Mouse (Mus musculus) hindbrain, embryonic 10.5 days (tissue): ENCODE results near the gene S100a16. TPM values are rescaled to one million over a fixed set of nuclear protein-coding genes. Genes with fewer than 3 reads are reported as not detected.

ENCODE experiments used
- DNase-seq: peaks from one replicate; pipeline ENCODE4 v3.0.0-alpha.2; 2017; ENCODE audit warnings: low spot score
- H3K27ac ChIP-seq: fragments of 300-500 bp; sonication (generic); 2 replicates; pipeline ENCODE4 v1.5.1; 2016; ENCODE audit warnings: mild to moderate bottlenecking, moderate library complexity
- H3K27me3 ChIP-seq: fragments of 300-500 bp; sonication (generic); 2 replicates; pipeline ENCODE4 v1.6.1; 2016; ENCODE audit warnings: mild to moderate bottlenecking; ENCODE audit not compliant: poor library complexity, insufficient read depth, severe bottlenecking
- H3K36me3 ChIP-seq: fragments of 300-500 bp; sonication (generic); 2 replicates; pipeline ENCODE4 v1.6.1; 2016; ENCODE audit warnings: mild to moderate bottlenecking, moderate library complexity
- H3K4me1 ChIP-seq: fragments of 300-500 bp; sonication (generic); replicated peaks from 2 replicates; pipeline ENCODE4 v1.6.1; 2016; ENCODE audit warnings: mild to moderate bottlenecking
- H3K4me3 ChIP-seq: fragments of 300-500 bp; sonication (generic); 2 replicates; pipeline ENCODE4 v1.5.1; 2016; ENCODE audit warnings: mild to moderate bottlenecking, moderate library complexity
- H3K9me3 ChIP-seq: fragments of 300-500 bp; sonication (generic); 2 replicates; pipeline ENCODE4 v1.6.1; 2016; ENCODE audit warnings: mild to moderate bottlenecking, moderate library complexity
- WGBS: fragments of 180-500 bp; shearing (Covaris S2); methylation state at CpG from one replicate; pipeline ENCODE4 v1.1.7; 2016; 5-methylcytosine and 5-hydroxymethylcytosine counted together
- polyA plus RNA-seq: library from polyadenylated mRNA; unstranded; fragments of >200 nt; fragmentation: Nextera tagmentation; extraction: Ambion mirVana; gene quantifications from 2 replicates; pipeline ENCODE4 v1.2.1, GENCODE M21; 2016

S100a16 gene
- polyA plus RNA-seq, 1 experiment from 2014 or later = 47.9 TPM

- WGBS = 82% methylated on average over 7 of the region's 7 CpGs
- no peak overlapping the region for H3K27ac ChIP-seq
These were observed 42.4 kb downstream of the S100a16 start for GRCm38 (mm10) chr3:90579433-90579832.

GRCm38 (mm10) chr3:90581141-90581540, 44.1 kb downstream of the S100a16 start:
- Histone ChIP-seq H3K27ac (no peak overlapping the region), H3K4me3 (no peak overlapping the region), H3K4me1 (no peaks in the 10 kb centered on the region), H3K27me3 (no peaks in the 10 kb centered on the region), H3K36me3 (no peaks in the 10 kb centered on the region), H3K9me3 (no peaks in the 10 kb centered on the region)
- 94% methylated on average over 5 of the region's 5 CpGs for WGBS
- DNase-seq = no peak

More at GRCm38 (mm10) chr3:90579433-90579832, 42.4 kb downstream of the S100a16 start:
- no peaks in the 10 kb centered on the region for H3K36me3 ChIP-seq
- H3K9me3 ChIP-seq = no peaks in the 10 kb centered on the region
- no peak overlapping the region for H3K4me3 ChIP-seq
- no peak for DNase-seq
- no peaks in the 10 kb centered on the region for H3K27me3 ChIP-seq
- H3K4me1 ChIP-seq = no peaks in the 10 kb centered on the region

GRCm38 (mm10) chr3:90582156-90582555, 45.1 kb downstream of the S100a16 start:
- WGBS = 96% methylated on average over 1 of the region's 1 CpGs
- 0 out of 2 replicates have a peak, but pooled peaks cover 5% of the 10 kb centered on the region for H3K4me1 ChIP-seq
- no peak for DNase-seq

GRCm38 (mm10) chr3:90582556-90582955, 45.5 kb downstream of the S100a16 start:
- Histone ChIP-seq H3K27ac (no peak overlapping the region), H3K9me3 (no peaks in the 10 kb centered on the region), H3K4me3 (no peak overlapping the region), H3K27me3 (no peaks in the 10 kb centered on the region), H3K4me1 (0 out of 2 replicates have a peak, but pooled peaks cover 5% of the 10 kb centered on the region), H3K36me3 (no peaks in the 10 kb centered on the region)
- no peak for DNase-seq
- 90% methylated on average over 4 of the region's 4 CpGs for WGBS

More at GRCm38 (mm10) chr3:90582156-90582555, 45.1 kb downstream of the S100a16 start:
- no peak overlapping the region for H3K27ac ChIP-seq
- no peak overlapping the region for H3K4me3 ChIP-seq
- no peaks in the 10 kb centered on the region for H3K36me3 ChIP-seq
- H3K27me3 ChIP-seq = no peaks in the 10 kb centered on the region
- H3K9me3 ChIP-seq = no peaks in the 10 kb centered on the region

- no peak overlapping the region for H3K27ac ChIP-seq
- H3K36me3 ChIP-seq = no peaks in the 10 kb centered on the region
- 0 out of 2 replicates have a peak, but pooled peaks cover 5% of the 10 kb centered on the region for H3K4me1 ChIP-seq
- H3K4me3 ChIP-seq = no peak overlapping the region
- WGBS = 52% methylated on average over 3 of the region's 3 CpGs
- H3K27me3 ChIP-seq = no peaks in the 10 kb centered on the region
- DNase-seq = no peak
- H3K9me3 ChIP-seq = no peaks in the 10 kb centered on the region
These were observed 46.8 kb downstream of the S100a16 start for GRCm38 (mm10) chr3:90583893-90584292.

GRCm38 (mm10) chr3:90585595-90585994, 48.5 kb downstream of the S100a16 start:
- no peaks in the 10 kb centered on the region for H3K9me3 ChIP-seq

GRCm38 (mm10) chr3:90586016-90586643, 49.1 kb downstream of the S100a16 start:
- WGBS = 82% methylated on average over 15 of the region's 15 CpGs
- Histone ChIP-seq H3K9me3 (no peaks in the 10 kb centered on the region), H3K4me3 (no peak overlapping the region), H3K27ac (no peak overlapping the region), H3K36me3 (no peaks in the 10 kb centered on the region), H3K27me3 (no peaks in the 10 kb centered on the region), H3K4me1 (0 out of 2 replicates have a peak, but pooled peaks cover 5% of the 10 kb centered on the region)
- no peak for DNase-seq

More at GRCm38 (mm10) chr3:90585595-90585994, 48.5 kb downstream of the S100a16 start:
- Histone ChIP-seq H3K4me3 (no peak overlapping the region), H3K4me1 (0 out of 2 replicates have a peak, but pooled peaks cover 5% of the 10 kb centered on the region), H3K27ac (no peak overlapping the region), H3K36me3 (no peaks in the 10 kb centered on the region), H3K27me3 (no peaks in the 10 kb centered on the region)
- 36% methylated on average over 5 of the region's 5 CpGs for WGBS
- peak; percentile 63 for DNase-seq

- 0 out of 2 replicates have a peak, but pooled peaks cover 5% of the 10 kb centered on the region for H3K4me1 ChIP-seq
- H3K27ac ChIP-seq = no peak overlapping the region
- no peaks in the 10 kb centered on the region for H3K36me3 ChIP-seq
- WGBS = 70% methylated on average over 10 of the region's 10 CpGs
- H3K4me3 ChIP-seq = no peak overlapping the region
- no peak for DNase-seq
- H3K9me3 ChIP-seq = no peaks in the 10 kb centered on the region
- no peaks in the 10 kb centered on the region for H3K27me3 ChIP-seq
These were observed 49.9 kb downstream of the S100a16 start for GRCm38 (mm10) chr3:90586906-90587305.

- 94% methylated on average over 14 of the region's 14 CpGs for WGBS
- Histone ChIP-seq H3K27ac (no peak overlapping the region), H3K36me3 (no peaks in the 10 kb centered on the region), H3K27me3 (no peaks in the 10 kb centered on the region), H3K4me3 (no peak overlapping the region), H3K4me1 (0 out of 2 replicates have a peak, but pooled peaks cover 5% of the 10 kb centered on the region), H3K9me3 (no peaks in the 10 kb centered on the region)
- no peak for DNase-seq
These were observed 50.5 kb downstream of the S100a16 start for GRCm38 (mm10) chr3:90587361-90588101.

GRCm38 (mm10) chr3:90589390-90589789, 52.3 kb downstream of the S100a16 start:
- Histone ChIP-seq H3K27ac (no peak overlapping the region), H3K27me3 (no peaks in the 10 kb centered on the region), H3K9me3 (no peaks in the 10 kb centered on the region), H3K36me3 (no peaks in the 10 kb centered on the region), H3K4me3 (no peak overlapping the region), H3K4me1 (0 out of 2 replicates have a peak, but pooled peaks cover 5% of the 10 kb centered on the region)
- no peak for DNase-seq
- WGBS = 87% methylated on average over 6 of the region's 6 CpGs

- no peak within 1 kb of the TSS for H3K27ac ChIP-seq
- 0 out of 2 replicates have a peak, but pooled peaks cover 5% of the 10 kb centered on the region for H3K4me1 ChIP-seq
- no peaks in the 10 kb centered on the region for H3K36me3 ChIP-seq
- H3K4me3 ChIP-seq = no peak within 1 kb of the TSS
- WGBS = 87% methylated on average over 8 of the region's 8 CpGs
- H3K27me3 ChIP-seq = no peaks in the 10 kb centered on the region
- no peaks in the 10 kb centered on the region for H3K9me3 ChIP-seq
- no peak for DNase-seq
These were observed 52.9 kb downstream of the S100a16 start, which contains the start of gene S100a2 for GRCm38 (mm10) chr3:90589947-90590346. Gene S100a2, plus strand, starts transcription at chr3:90590247.
